Mouse (Mus musculus): ENCODE data around the gene Chrnd. TPM values are rescaled to one million over a fixed set of nuclear protein-coding genes. Genes with fewer than 3 reads are reported as not detected.

Gene Chrnd
- polyA plus RNA-seq, 1 experiment from 2014 or later = not detected

GRCm38 (mm10) chr1:87180896-87181295, 9.5 kb upstream of the Chrnd start:
- Histone ChIP-seq H3K36me3 (ENCODE audit: control insufficient read depth, insufficient read depth, low read length) (no peaks in the 10 kb centered on the region), H3K27me3 (replicated peaks; ENCODE audit: control insufficient read depth, insufficient read depth, low read length) (peaks cover 13% of the 10 kb centered on the region), H3K4me1 (ENCODE audit: control insufficient read depth, insufficient read depth, low read depth, low read length) (peaks cover 10% of the 10 kb centered on the region; the same call in 1 of the 2 replicates), H3K27ac (ENCODE audit: low read depth, low read length) (no peak overlapping the region), H3K4me2 (ENCODE audit: low read length) (no peak overlapping the region), H3K9ac (ENCODE audit: low read depth, low read length) (no peak overlapping the region), H3K9me3 (ENCODE audit: control insufficient read depth, low read length) (no peaks in the 10 kb centered on the region), H3K4me3 (ENCODE audit: low read length) (no peak overlapping the region)
- ATAC-seq = no peak
- 72% methylated on average over 5 of the region's 5 CpGs for WGBS

DNA sequence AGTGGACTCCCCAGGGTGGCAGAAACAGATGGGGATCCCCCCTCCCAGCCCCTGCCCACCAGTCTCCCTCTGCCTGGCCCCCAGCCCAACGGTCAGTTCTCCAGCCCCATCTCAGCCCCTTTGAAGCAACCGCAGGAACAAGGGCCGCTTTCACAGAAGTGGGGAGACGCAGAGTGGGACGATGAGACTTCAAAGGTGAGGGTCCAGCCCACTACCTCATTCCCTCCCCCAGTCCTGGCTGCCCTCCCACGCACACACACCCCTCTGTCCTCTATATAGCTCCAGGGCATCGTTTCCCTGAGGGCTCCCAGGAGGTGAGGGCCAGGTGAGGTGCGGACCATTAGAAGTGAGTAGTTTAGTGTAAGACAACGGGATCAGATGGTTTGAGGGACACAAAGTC, 7.4 kb upstream of the Chrnd start, which contains the start of gene Prss56:
Prss56 (plus strand) TSS at position 301 of the 400 bp plus-strand sequence.
- Histone ChIP-seq H3K4me3 (ENCODE audit: low read length) (no peak within 1 kb of the TSS), H3K36me3 (ENCODE audit: control insufficient read depth, insufficient read depth, low read length) (no peaks in the 10 kb centered on the region)
- no peak for ATAC-seq

GRCm38 (mm10) chr1:87183998-87184750, 6.2 kb upstream of the Chrnd start:
- WGBS = 31% methylated on average over 15 of the region's 15 CpGs
- H3K4me2 ChIP-seq (ENCODE audit: low read length) = peak overlapping the region; percentile 33
- no peak overlapping the region for H3K9ac ChIP-seq (ENCODE audit: low read depth, low read length)
- ATAC-seq = no peak
- no peaks in the 10 kb centered on the region for H3K9me3 ChIP-seq (ENCODE audit: control insufficient read depth, low read length)
- peaks cover 18% of the 10 kb centered on the region for H3K4me1 ChIP-seq (ENCODE audit: control insufficient read depth, insufficient read depth, low read depth, low read length)
- H3K27ac ChIP-seq (ENCODE audit: low read depth, low read length) = no peak overlapping the region
- no peaks in the 10 kb centered on the region for H3K36me3 ChIP-seq (ENCODE audit: control insufficient read depth, insufficient read depth, low read length)
- H3K4me3 ChIP-seq (ENCODE audit: low read length) = peak overlapping the region; percentile 3; the same call in 1 of the 2 replicates
- H3K27me3 ChIP-seq (replicated peaks; ENCODE audit: control insufficient read depth, insufficient read depth, low read length) = peaks cover 24% of the 10 kb centered on the region

More for the DNA sequence above, 7.4 kb upstream of the Chrnd start, which contains the start of gene Prss56:
- Histone ChIP-seq H3K27me3 (replicated peaks; ENCODE audit: control insufficient read depth, insufficient read depth, low read length) (peaks cover 23% of the 10 kb centered on the region), H3K27ac (ENCODE audit: low read depth, low read length) (no peak within 1 kb of the TSS), H3K9me3 (ENCODE audit: control insufficient read depth, low read length) (no peaks in the 10 kb centered on the region), H3K4me1 (ENCODE audit: control insufficient read depth, insufficient read depth, low read depth, low read length) (peaks cover 18% of the 10 kb centered on the region), H3K4me2 (ENCODE audit: low read length) (no peak within 1 kb of the TSS), H3K9ac (ENCODE audit: low read depth, low read length) (no peak within 1 kb of the TSS)
- 64% methylated on average over 9 of the region's 9 CpGs for WGBS

- WGBS = 8% methylated on average over 20 of the region's 20 CpGs
- H3K36me3 ChIP-seq (ENCODE audit: control insufficient read depth, insufficient read depth, low read length) = no peaks in the 10 kb centered on the region
- H3K4me3 ChIP-seq (ENCODE audit: low read length) = peak overlapping the region; percentile 3; the same call in 1 of the 2 replicates
- H3K9ac ChIP-seq (ENCODE audit: low read depth, low read length) = no peak overlapping the region
- H3K27me3 ChIP-seq (replicated peaks; ENCODE audit: control insufficient read depth, insufficient read depth, low read length) = peaks cover 26% of the 10 kb centered on the region
- no peak for ATAC-seq
- no peaks in the 10 kb centered on the region for H3K9me3 ChIP-seq (ENCODE audit: control insufficient read depth, low read length)
- H3K4me1 ChIP-seq (ENCODE audit: control insufficient read depth, insufficient read depth, low read depth, low read length) = peaks cover 18% of the 10 kb centered on the region
- H3K4me2 ChIP-seq (ENCODE audit: low read length) = peak overlapping the region; percentile 33
- no peak overlapping the region for H3K27ac ChIP-seq (ENCODE audit: low read depth, low read length)
Observed at GRCm38 (mm10) chr1:87184751-87185139, 5.7 kb upstream of the Chrnd start.

DNA sequence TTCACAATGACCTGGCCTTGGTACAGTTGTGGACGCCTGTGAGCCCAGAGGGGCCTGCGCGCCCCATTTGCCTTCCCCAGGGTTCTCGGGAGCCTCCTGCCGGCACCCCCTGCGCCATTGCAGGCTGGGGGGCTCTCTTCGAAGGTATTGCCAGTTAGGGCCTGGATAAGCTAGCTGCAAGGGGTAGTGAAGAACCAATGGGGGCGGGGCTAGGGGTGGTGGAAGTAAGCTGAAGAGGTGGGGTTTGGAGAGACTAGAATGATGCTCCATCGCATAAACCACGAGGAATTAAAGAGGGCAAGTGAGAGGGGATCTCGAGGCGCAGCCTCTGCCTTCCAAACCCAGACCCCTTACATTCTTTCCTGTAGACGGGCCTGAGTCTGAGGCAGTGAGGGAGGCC, 4.9 kb upstream of the Chrnd start:
- Histone ChIP-seq H3K9ac (ENCODE audit: low read depth, low read length) (peak overlapping the region; percentile 17; the same call in 1 of the 2 replicates), H3K36me3 (ENCODE audit: control insufficient read depth, insufficient read depth, low read length) (no peaks in the 10 kb centered on the region), H3K4me1 (ENCODE audit: control insufficient read depth, insufficient read depth, low read depth, low read length) (peaks cover 18% of the 10 kb centered on the region), H3K27me3 (replicated peaks; ENCODE audit: control insufficient read depth, insufficient read depth, low read length) (peaks cover 26% of the 10 kb centered on the region), H3K4me2 (ENCODE audit: low read length) (no peak overlapping the region; the same call in 1 of the 2 replicates), H3K4me3 (ENCODE audit: low read length) (no peak overlapping the region), H3K27ac (ENCODE audit: low read depth, low read length) (no peak overlapping the region), H3K9me3 (ENCODE audit: control insufficient read depth, low read length) (no peaks in the 10 kb centered on the region)
- no peak for ATAC-seq
- 15% methylated on average over 13 of the region's 13 CpGs for WGBS

DNA sequence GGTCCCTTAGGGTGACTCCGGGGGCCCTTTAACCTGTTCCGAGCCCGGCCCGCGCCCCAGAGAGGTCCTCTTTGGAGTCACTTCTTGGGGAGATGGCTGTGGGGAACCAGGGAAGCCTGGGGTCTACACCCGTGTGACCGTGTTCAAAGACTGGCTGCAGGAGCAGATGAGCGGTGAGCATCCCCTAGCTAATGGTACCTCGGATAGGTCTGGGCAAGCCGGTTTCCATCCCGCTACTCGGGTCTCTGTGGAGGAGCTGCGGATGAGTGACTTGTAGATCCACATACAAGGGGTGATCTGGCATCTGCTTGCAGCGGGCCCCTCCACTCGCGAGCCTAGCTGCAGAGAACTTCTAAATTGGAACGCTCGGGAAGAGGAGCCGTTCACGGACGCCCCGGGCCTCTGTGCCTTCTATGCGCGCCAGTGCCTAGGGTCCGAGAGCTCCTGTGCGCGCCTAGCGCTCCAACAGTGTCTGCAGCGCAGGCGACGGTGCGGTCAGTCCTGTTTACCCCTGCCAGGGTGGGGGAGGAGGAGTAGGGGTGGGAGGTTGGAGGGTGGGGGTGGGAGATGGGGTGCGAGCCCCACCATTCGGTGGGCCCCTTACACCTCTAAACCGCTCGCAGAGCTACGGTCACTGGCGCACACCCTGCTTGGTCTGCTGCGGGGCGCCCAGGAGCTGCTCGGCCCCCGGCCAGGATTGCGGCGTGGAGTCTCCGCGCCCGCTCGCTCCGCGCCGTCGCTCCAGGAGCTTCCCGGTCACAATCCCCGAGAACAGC, 4.0 kb upstream of the Chrnd start:
- H3K27ac ChIP-seq (ENCODE audit: low read depth, low read length) = no peak overlapping the region
- peaks cover 26% of the 10 kb centered on the region for H3K27me3 ChIP-seq (replicated peaks; ENCODE audit: control insufficient read depth, insufficient read depth, low read length)
- peak overlapping the region; percentile 59 for H3K4me3 ChIP-seq (ENCODE audit: low read length)
- no peaks in the 10 kb centered on the region for H3K36me3 ChIP-seq (ENCODE audit: control insufficient read depth, insufficient read depth, low read length)
- no peaks in the 10 kb centered on the region for H3K9me3 ChIP-seq (ENCODE audit: control insufficient read depth, low read length)
- H3K9ac ChIP-seq (ENCODE audit: low read depth, low read length) = peak overlapping the region; percentile 67
- WGBS = under 1% methylated on average over 51 of the region's 54 CpGs
- peak overlapping the region; percentile 97 for H3K4me2 ChIP-seq (ENCODE audit: low read length)
- ATAC-seq = peak; percentile 73
- H3K4me1 ChIP-seq (ENCODE audit: control insufficient read depth, insufficient read depth, low read depth, low read length) = peaks cover 18% of the 10 kb centered on the region

DNA sequence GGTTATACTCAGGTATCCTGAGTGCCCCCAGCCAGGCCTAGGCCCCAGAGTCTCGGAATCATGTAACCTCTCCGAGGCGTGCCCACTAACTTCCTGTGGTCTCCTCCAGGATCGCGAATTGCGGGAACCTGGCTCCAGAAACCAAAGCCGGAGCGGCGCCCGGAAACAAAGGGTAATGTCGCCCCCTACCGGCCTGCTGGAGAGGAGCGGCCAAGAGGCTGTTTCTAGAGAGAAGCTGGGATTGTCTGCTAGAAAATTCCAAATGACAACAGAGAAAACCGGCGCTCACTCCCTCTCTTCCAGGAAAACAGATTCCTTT, 3.4 kb upstream of the Chrnd start:
- peaks cover 26% of the 10 kb centered on the region for H3K27me3 ChIP-seq (replicated peaks; ENCODE audit: control insufficient read depth, insufficient read depth, low read length)
- peaks cover 18% of the 10 kb centered on the region for H3K4me1 ChIP-seq (ENCODE audit: control insufficient read depth, insufficient read depth, low read depth, low read length)
- H3K27ac ChIP-seq (ENCODE audit: low read depth, low read length) = no peak overlapping the region
- H3K36me3 ChIP-seq (ENCODE audit: control insufficient read depth, insufficient read depth, low read length) = no peaks in the 10 kb centered on the region
- H3K4me3 ChIP-seq (ENCODE audit: low read length) = peak overlapping the region; percentile 59
- H3K9me3 ChIP-seq (ENCODE audit: control insufficient read depth, low read length) = no peaks in the 10 kb centered on the region
- peak overlapping the region; percentile 97 for H3K4me2 ChIP-seq (ENCODE audit: low read length)
- peak overlapping the region; percentile 67 for H3K9ac ChIP-seq (ENCODE audit: low read depth, low read length)
- WGBS = under 1% methylated on average over 15 of the region's 15 CpGs
- ATAC-seq = peak; percentile 50

GRCm38 (mm10) chr1:87197296-87197695, 6.9 kb downstream of the Chrnd start:
- H3K36me3 ChIP-seq (ENCODE audit: control insufficient read depth, insufficient read depth, low read length) = no peaks in the 10 kb centered on the region
- no peaks in the 10 kb centered on the region for H3K4me1 ChIP-seq (ENCODE audit: control insufficient read depth, insufficient read depth, low read depth, low read length)
- no peak for ATAC-seq
- H3K9me3 ChIP-seq (ENCODE audit: control insufficient read depth, low read length) = no peaks in the 10 kb centered on the region
- H3K4me3 ChIP-seq (ENCODE audit: low read length) = no peak overlapping the region
- 86% methylated on average over 9 of the region's 9 CpGs for WGBS
- H3K27me3 ChIP-seq (replicated peaks; ENCODE audit: control insufficient read depth, insufficient read depth, low read length) = no peaks in the 10 kb centered on the region; the same call in 1 of the 2 replicates
- no peak overlapping the region for H3K4me2 ChIP-seq (ENCODE audit: low read length)
- no peak overlapping the region for H3K27ac ChIP-seq (ENCODE audit: low read depth, low read length)
- no peak overlapping the region for H3K9ac ChIP-seq (ENCODE audit: low read depth, low read length)
